2 mouse cellular contexts compared by ENCODE assay signal in the genomic region with DNA sequence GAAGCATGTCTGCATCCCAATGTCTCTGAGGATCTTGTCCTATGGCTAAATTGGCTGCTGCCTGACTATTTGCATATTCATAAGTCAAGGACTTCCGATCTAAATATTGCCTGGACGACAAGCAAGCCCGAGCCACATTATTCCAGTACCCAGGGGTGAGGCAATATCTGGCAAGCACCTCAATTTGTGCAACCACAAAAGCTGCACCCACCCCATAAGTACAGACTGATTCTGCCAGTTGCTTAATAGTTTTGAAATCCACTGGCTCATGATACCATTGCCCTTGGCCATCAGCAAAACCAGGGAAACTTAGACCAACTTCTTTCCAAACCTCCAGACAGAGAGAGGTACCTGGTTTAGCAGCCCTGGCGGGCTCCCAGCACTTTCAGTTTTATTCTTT. TPM values are rescaled to one million over a fixed set of nuclear protein-coding genes. Genes with fewer than 3 reads are reported as not detected.
"Had no signal": no experiment of that assay in that cellular context is flagged by ENCODE, and none has a peak within 500 bp of the region (broad histone marks: within the 10 kb centered on the region; RNA-seq: fewer than 3 reads in every experiment).

No protein-coding gene starts in this region.

RNA-seq across cellular contexts. Expression of a gene that starts 52.1 kb away (rescaled TPM):
- total RNA-seq: megakaryocyte, adult 5-6 weeks had no signal
- polyA plus RNA-seq: liver, embryonic 11.5 days had no signal
